Mouse (Mus musculus): Measurements from ENCODE around the gene Ano7. TPM values are rescaled to one million over a fixed set of nuclear protein-coding genes. Genes with fewer than 3 reads are reported as not detected.
"Not testable (repeated sequence)": the region's sequence is repeated elsewhere in the genome, so short reads cannot be mapped to it uniquely, and the experiment has no call there.

The Ano7 gene
- total RNA-seq, 2 experiments from 2014 or later, result 0.16 TPM; not detected in 1

DNA sequence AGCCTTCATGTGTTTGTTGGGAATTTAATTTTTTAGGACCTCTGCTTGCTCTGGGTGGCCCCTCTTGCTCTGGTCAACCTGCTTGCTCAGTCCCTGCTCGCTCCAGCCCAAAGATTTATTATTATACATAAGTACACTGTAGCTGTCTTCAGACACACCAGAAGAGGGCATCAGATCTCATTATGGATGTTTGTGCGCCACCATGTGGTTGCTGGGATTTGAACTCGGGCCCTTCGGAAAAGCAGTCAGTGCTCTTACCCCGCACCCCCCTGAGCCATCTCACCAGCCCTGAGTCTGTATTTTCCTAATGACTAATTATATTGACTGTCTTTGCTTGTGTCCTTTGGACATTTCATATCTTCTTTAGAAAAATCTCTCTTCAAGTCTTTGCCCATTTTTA is 5.4 kb downstream of the Ano7 start:
- no peak overlapping the region for H3K27ac ChIP-seq
- intact Hi-C loops (cut with DNase I), result no loop called here
- peak; percentile 21 for TF ChIP-seq CTCF (IDR thresholded peaks at IDR 0.05)
- no peak overlapping the region for H3K4me3 ChIP-seq
- DNase-seq (ENCODE audit: extremely low spot score in 1 of 2, low spot score in 2 of 2), result no peak

DNA sequence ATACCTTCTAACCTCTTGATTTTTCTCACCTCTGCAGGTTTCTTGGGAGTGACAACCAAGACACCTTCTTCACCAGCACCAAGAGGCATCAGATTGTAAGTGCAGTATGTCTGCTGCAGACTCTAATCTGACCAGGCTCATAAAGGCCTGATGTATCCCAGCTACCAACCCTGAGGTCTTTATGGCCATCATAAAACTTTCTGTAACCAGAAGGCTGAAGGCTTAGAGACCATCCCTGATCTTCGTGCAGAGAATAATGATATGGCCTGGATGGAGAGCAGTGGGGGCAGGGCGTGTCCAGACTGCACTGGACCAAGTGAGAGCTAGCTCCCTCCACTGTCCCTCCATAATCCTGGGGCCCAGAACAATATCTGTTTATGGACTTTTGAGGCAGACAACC is 13.5 kb downstream of the Ano7 start:
- no peak overlapping the region for H3K27ac ChIP-seq
- DNase-seq (ENCODE audit: extremely low spot score in 1 of 2, low spot score in 2 of 2), result no peak
- no peak overlapping the region for H3K4me3 ChIP-seq
- no peak for TF ChIP-seq CTCF (IDR thresholded peaks at IDR 0.05)
- intact Hi-C loops (cut with DNase I), result no loop called here

DNA sequence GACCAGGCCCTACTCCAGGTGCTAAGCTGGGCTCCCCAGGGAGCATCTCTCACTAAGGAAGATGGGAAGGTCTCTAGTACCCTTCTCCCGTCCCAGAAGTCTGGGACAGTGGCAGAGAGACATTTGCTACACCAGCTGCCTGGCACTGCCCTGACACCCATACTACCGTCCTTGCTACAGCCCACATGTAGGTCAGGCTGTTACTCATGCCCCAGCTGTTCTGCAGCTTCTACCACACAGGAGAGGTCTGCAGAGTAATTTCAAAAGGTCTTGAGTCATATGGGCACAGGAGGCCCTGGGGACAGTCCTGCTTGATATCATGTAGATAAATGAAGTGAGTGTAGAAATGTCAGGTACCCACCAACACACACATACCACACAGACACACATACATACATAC is 15.2 kb downstream of the Ano7 start:
- no peak overlapping the region for H3K4me3 ChIP-seq
- intact Hi-C loops (cut with DNase I), result no loop called here
- no peak for TF ChIP-seq CTCF (IDR thresholded peaks at IDR 0.05)
- no peak for DNase-seq (ENCODE audit: extremely low spot score in 1 of 2, low spot score in 2 of 2)
- no peak overlapping the region for H3K27ac ChIP-seq

- no peak for TF ChIP-seq CTCF (IDR thresholded peaks at IDR 0.05)
- no peak for DNase-seq (ENCODE audit: extremely low spot score in 1 of 2, low spot score in 2 of 2)
- Histone ChIP-seq H3K27ac (no peak overlapping the region), H3K4me3 (no peak overlapping the region)
- intact Hi-C loops (cut with DNase I), result no loop called here
These were observed 27.7 kb downstream of the Ano7 start for GRCm38 (mm10) chr1:93401191-93402052.

- no peak for DNase-seq (ENCODE audit: extremely low spot score in 1 of 2, low spot score in 2 of 2)
- H3K27ac ChIP-seq, result no peak overlapping the region
- intact Hi-C loops (cut with DNase I), result no loop called here
- TF ChIP-seq CTCF (IDR thresholded peaks at IDR 0.05), result no peak
- no peak overlapping the region for H3K4me3 ChIP-seq
These were observed 29.7 kb downstream of the Ano7 start for GRCm38 (mm10) chr1:93403403-93403802.

DNA sequence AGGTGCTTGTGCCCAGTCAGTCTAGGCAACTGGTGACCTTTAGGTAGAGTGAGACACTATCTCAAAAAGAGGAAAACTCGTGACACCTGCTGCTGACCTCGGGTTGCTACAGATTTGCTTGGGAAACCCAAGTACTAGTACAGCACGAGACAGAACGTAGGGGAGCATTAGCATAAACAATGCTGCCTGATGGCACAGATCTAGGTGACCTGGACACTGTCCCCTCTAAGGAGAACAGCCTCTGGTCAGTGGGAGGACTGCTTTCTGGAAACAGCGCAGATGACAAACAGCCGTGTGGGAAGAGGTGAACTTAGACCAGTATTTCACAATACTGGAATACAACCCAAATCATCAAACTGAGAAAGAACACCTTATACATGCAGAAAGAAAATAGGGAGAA is 58.4 kb downstream of the Ano7 start:
- H3K4me3 ChIP-seq, result no peak overlapping the region
- TF ChIP-seq CTCF (IDR thresholded peaks at IDR 0.05), result no peak
- intact Hi-C loops (cut with DNase I), result no loop called here
- H3K27ac ChIP-seq, result no peak overlapping the region
- no peak for DNase-seq (ENCODE audit: extremely low spot score in 1 of 2, low spot score in 2 of 2)

DNA sequence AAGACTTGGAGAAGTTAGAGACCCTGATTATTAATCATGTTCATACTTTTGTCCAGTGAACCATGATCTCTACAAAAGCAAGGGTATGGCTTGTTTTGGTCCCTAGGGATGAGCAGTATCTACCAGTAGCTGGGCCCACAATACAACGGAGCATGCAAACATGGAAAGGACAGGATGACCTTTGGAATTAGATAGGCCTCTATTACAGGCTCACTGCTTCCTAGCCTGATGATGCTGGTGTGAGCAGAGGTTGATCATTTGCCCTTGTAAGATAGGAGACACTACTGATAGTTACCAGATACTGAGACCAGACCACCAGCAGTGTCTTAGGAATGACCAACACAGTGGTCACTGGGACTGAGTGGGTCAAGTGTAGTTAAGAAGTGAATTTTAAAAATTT is 65.6 kb downstream of the Ano7 start:
- intact Hi-C loops (cut with DNase I), result no loop called here
- TF ChIP-seq CTCF (IDR thresholded peaks at IDR 0.05), result no peak
- Histone ChIP-seq H3K4me3 (no peak overlapping the region), H3K27ac (no peak overlapping the region)
- no peak for DNase-seq (ENCODE audit: extremely low spot score in 1 of 2, low spot score in 2 of 2)

DNA sequence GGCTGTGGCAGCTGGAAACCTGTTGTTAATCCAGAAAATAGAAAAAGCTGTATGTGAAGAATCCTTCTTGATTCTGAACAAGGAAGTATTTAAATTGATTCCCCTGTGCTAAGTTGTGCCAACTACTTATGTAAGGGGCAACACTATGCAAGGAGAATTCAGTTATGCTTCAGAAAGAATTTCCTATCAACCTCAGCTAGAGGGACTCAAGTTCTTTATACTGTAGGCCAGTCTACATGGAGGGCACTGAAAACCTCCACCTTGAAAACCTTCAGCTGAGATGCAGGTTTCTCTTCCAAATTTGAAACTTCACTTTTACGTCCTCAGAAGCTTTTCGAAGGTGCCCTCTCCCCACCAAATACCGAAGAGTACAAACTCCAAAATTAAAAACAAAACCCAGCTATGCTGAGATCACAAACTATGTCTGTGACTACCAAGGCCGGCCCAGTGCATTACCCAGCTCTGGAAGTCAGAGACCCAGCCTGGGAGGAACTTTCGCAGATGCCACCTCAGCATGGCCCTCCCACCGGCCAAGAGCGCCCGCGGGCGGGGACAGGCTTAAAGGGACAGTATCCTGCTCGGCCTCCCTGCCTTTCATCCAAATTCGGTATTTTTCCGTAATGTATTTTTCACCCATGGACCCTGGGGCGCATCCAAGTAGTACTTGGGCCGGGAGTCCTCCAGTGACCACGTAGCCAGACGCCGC is 70.8 kb downstream of the Ano7 start:
- Histone ChIP-seq H3K4me3 (peak overlapping the region; percentile 86), H3K27ac (peak overlapping the region; percentile 84)
- intact Hi-C loops (cut with DNase I), result loop anchor here (1.0 to 5.0 kb wide), 2 partner anchors 34 to 63 kb away; partner anchors contain the start of gene Hdlbp
- peak; percentile 51 to 52 for DNase-seq (ENCODE audit: extremely low spot score in 1 of 2, low spot score in 2 of 2)
- no peak; the same call in 1 of the 2 replicates for TF ChIP-seq CTCF (IDR thresholded peaks at IDR 0.05)

GRCm38 (mm10) chr1:93445111-93445821 is 71.5 kb downstream of the Ano7 start:
- H3K4me3 ChIP-seq, result peak overlapping the region; percentile 86
- TF ChIP-seq CTCF (IDR thresholded peaks at IDR 0.05), result no peak
- peak overlapping the region; percentile 84 for H3K27ac ChIP-seq
- DNase-seq (ENCODE audit: extremely low spot score in 1 of 2, low spot score in 2 of 2), result peak; percentile 58 to 61
- intact Hi-C loops (cut with DNase I), result loop anchor here (1.0 kb wide), 1 partner anchor 33 kb away; the partner anchor contains the start of gene Hdlbp

DNA sequence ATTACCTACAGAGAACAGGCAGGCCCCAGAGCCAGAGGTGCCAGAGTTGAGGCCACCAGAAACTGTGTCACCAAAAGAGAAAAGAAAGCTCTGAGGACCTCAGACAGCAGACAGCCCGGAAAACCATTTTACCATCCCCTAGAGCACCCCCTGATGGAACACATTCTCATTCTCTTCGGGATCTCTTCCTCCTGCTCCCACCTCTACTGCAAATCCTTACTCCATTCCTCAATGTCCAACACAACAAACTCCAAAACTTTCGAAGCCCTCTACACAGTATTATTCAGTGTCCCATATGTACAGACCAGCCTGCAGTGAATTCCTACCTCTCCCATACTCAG is 72.1 kb downstream of the Ano7 start:
- intact Hi-C loops (cut with DNase I), result loop anchor here (1.0 kb wide), 1 partner anchor 33 kb away; the partner anchor contains the start of gene Hdlbp
- H3K4me3 ChIP-seq, result peak overlapping the region; percentile 86
- H3K27ac ChIP-seq, result peak overlapping the region; percentile 84
- no peak for DNase-seq (ENCODE audit: extremely low spot score in 1 of 2, low spot score in 2 of 2)
- no peak for TF ChIP-seq CTCF (IDR thresholded peaks at IDR 0.05)

GRCm38 (mm10) chr1:93450118-93450517 is 76.4 kb downstream of the Ano7 start:
- peak; percentile 23 for TF ChIP-seq CTCF (IDR thresholded peaks at IDR 0.05)
- H3K27ac ChIP-seq; H3K4me3 ChIP-seq; intact Hi-C loops (cut with DNase I); DNase-seq (ENCODE audit: extremely low spot score in 1 of 2, low spot score in 2 of 2): not testable (repeated sequence)

Data from left cerebral cortex, adult 2 months (tissue).